Mouse (Mus musculus): ENCODE results near the gene Gnaz. TPM values are rescaled to one million over a fixed set of nuclear protein-coding genes. Genes with fewer than 3 reads are reported as not detected.

Gene Gnaz
- polyA plus RNA-seq, 1 experiment from 2014 or later, result 0.76 TPM

DNA sequence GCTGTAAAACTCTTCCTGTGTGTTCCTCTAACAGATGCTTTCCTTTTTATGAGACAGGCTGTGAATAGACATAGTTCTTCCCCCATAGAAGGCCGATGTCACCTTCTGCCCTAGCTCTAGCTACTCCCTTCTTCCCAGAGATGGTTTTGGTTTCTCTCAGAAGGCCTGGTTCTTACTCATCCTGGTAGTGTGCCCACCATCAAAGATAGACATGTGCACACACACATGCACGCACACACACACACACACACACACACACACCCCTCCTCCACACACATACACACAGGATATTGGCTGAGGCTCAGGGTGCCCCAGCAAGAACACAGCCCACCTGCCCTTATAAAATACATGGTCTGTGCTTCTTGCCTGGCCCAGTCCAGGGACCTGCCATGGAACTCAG is 2.3 kb downstream of the Gnaz start:
- peaks cover 47% of the 10 kb centered on the region for H3K27me3 ChIP-seq (ENCODE audit: control insufficient read depth, insufficient read depth, low read length)

DNA sequence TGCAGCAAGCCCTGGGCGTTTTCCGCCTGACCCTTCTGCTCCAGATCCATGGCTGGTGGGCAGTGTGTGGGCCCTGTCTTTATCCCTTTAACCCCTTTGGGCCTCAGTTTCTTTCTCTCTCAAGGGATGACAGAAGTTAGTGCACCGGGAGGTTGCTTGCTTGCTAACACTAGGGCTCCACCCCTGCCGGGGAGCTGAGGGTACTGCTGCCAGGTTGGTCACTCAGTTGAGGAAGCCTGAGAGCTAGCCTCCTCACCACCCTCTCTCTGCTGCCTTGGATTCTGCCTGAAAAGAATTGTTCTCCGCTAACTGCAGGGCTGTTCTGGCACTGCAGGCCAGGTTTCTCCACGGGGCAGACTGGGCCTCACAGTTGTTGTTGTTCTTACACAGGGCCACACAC is 6.0 kb downstream of the Gnaz start:
- Histone ChIP-seq H3K27me3 (ENCODE audit: control insufficient read depth, insufficient read depth, low read length) (peaks cover 20% of the 10 kb centered on the region), H3K4me1 (ENCODE audit: control insufficient read depth in 2 of 2, insufficient read depth in 2 of 2, low read length in 2 of 2) (peaks cover 0 to 3% of the 10 kb centered on the region in 2 experiments; a peak in 1 of 4 replicates), H3K4me3 (ENCODE audit: control insufficient read depth in 1 of 2, insufficient read depth in 1 of 2, low read depth in 1 of 2, low read length in 2 of 2) (no peak overlapping the region), H3K9ac (ENCODE audit: low read length) (no peak overlapping the region), H3K27ac (replicated peaks in 1 of 2; ENCODE audit: control insufficient read depth in 1 of 2, insufficient read depth in 1 of 2, low read depth in 2 of 2, low read length in 2 of 2) (no peak overlapping the region), H3K4me2 (ENCODE audit: low read length) (no peak overlapping the region), H3K9me3 (ENCODE audit: control insufficient read depth, low read length) (no peaks in the 10 kb centered on the region), H3K36me3 (ENCODE audit: control insufficient read depth, insufficient read depth, low read length) (no peaks in the 10 kb centered on the region)
- ATAC-seq (ENCODE audit: insufficient number of reproducible peaks, insufficient read depth, low FRiP score, low read depth), result no peak
- 73% methylated on average over 6 of the region's 6 CpGs for WGBS

More for the DNA sequence above, 2.3 kb downstream of the Gnaz start:
- Histone ChIP-seq H3K4me1 (ENCODE audit: control insufficient read depth in 2 of 2, insufficient read depth in 2 of 2, low read length in 2 of 2) (peaks cover 2 to 10% of the 10 kb centered on the region in 2 experiments), H3K4me2 (ENCODE audit: low read length) (no peak overlapping the region), H3K36me3 (ENCODE audit: control insufficient read depth, insufficient read depth, low read length) (no peaks in the 10 kb centered on the region), H3K4me3 (ENCODE audit: control insufficient read depth in 1 of 2, insufficient read depth in 1 of 2, low read depth in 1 of 2, low read length in 2 of 2) (no peak overlapping the region), H3K27ac (replicated peaks in 1 of 2; ENCODE audit: control insufficient read depth in 1 of 2, insufficient read depth in 1 of 2, low read depth in 2 of 2, low read length in 2 of 2) (no peak overlapping the region), H3K9ac (ENCODE audit: low read length) (no peak overlapping the region), H3K9me3 (ENCODE audit: control insufficient read depth, low read length) (no peaks in the 10 kb centered on the region)
- WGBS, result 91% methylated on average over 2 of the region's 2 CpGs
- ATAC-seq (ENCODE audit: insufficient number of reproducible peaks, insufficient read depth, low FRiP score, low read depth), result no peak

DNA sequence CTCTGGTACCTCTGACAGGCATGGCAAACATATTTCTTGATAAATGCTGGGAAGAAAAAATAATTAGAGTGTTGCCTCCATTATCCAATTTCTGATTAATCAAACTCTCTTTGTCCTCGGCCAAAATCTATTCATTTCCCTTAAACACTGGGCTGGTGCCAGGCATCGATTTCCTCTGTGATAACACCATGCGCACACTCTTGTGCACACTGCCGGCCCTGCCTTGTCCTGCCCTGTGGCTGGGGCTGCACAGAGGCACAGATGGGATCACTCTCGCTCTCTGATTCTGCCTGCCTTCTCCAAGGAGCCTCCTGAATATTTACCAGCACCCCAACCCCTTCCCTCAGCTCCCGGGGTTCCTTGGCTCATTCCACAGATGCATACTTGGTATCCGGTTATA is 8.6 kb downstream of the Gnaz start:
- peaks cover 17% of the 10 kb centered on the region for H3K27me3 ChIP-seq (ENCODE audit: control insufficient read depth, insufficient read depth, low read length)
- no peaks in the 10 kb centered on the region for H3K36me3 ChIP-seq (ENCODE audit: control insufficient read depth, insufficient read depth, low read length)
- no peaks in the 10 kb centered on the region for H3K9me3 ChIP-seq (ENCODE audit: control insufficient read depth, low read length)
- H3K9ac ChIP-seq (ENCODE audit: low read length), result no peak overlapping the region
- no peak overlapping the region for H3K27ac ChIP-seq (replicated peaks in 1 of 2; ENCODE audit: control insufficient read depth in 1 of 2, insufficient read depth in 1 of 2, low read depth in 2 of 2, low read length in 2 of 2)
- WGBS, result 68% methylated on average over 7 of the region's 7 CpGs
- peaks cover 0 to 3% of the 10 kb centered on the region in 2 experiments; a peak in 1 of 4 replicates for H3K4me1 ChIP-seq (ENCODE audit: control insufficient read depth in 2 of 2, insufficient read depth in 2 of 2, low read length in 2 of 2)
- no peak overlapping the region for H3K4me3 ChIP-seq (ENCODE audit: control insufficient read depth in 1 of 2, insufficient read depth in 1 of 2, low read depth in 1 of 2, low read length in 2 of 2)
- H3K4me2 ChIP-seq (ENCODE audit: low read length), result no peak overlapping the region
- no peak for ATAC-seq (ENCODE audit: insufficient number of reproducible peaks, insufficient read depth, low FRiP score, low read depth)

DNA sequence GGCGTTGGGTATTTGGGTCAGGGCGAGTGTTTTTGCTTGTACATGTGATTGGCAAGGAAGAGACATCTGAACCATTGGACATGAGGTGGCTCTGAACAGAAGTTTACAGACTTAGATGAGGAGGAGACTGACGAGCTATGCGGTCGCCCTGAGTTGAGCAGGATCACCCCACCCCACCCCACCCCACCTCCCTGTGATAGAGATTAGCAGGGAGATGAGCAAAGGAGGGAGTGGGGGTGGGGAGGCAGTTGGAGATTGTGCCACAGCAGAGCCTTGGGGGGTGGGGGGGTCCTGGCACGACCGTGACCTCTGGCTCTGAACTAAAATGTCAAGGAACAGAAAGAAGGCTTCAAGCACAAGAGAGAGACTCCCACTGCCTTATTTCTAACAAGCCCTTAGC is 9.5 kb downstream of the Gnaz start:
- no peak for ATAC-seq (ENCODE audit: insufficient number of reproducible peaks, insufficient read depth, low FRiP score, low read depth)
- Histone ChIP-seq H3K4me3 (ENCODE audit: control insufficient read depth in 1 of 2, insufficient read depth in 1 of 2, low read depth in 1 of 2, low read length in 2 of 2) (no peak overlapping the region), H3K27me3 (ENCODE audit: control insufficient read depth, insufficient read depth, low read length) (peaks cover 17% of the 10 kb centered on the region), H3K36me3 (ENCODE audit: control insufficient read depth, insufficient read depth, low read length) (no peaks in the 10 kb centered on the region), H3K9ac (ENCODE audit: low read length) (no peak overlapping the region), H3K9me3 (ENCODE audit: control insufficient read depth, low read length) (no peaks in the 10 kb centered on the region), H3K4me2 (ENCODE audit: low read length) (no peak overlapping the region), H3K27ac (replicated peaks in 1 of 2; ENCODE audit: control insufficient read depth in 1 of 2, insufficient read depth in 1 of 2, low read depth in 2 of 2, low read length in 2 of 2) (no peak overlapping the region), H3K4me1 (ENCODE audit: control insufficient read depth in 2 of 2, insufficient read depth in 2 of 2, low read length in 2 of 2) (peaks cover 0 to 3% of the 10 kb centered on the region in 2 experiments; a peak in 1 of 4 replicates)
- WGBS, result 69% methylated on average over 7 of the region's 7 CpGs

DNA sequence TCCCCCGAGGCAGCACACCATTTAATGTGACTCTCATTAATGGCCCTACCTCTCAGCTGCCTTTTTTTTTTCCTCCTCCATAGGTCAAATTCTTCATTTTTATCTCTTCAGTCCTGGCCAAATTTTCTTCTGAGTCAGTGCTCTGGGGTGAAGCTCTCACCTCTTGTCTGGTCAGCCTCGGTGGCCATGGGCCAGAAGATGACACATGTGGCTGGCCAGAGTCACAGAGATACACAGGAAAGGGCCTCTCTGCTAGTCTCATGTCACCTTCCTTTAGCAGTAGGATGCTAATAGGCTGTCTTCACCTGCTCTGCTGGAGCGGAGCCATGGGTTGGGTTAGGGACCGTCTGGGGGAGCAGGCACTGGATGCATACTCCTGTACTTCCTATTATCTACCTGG is 11.1 kb downstream of the Gnaz start:
- Histone ChIP-seq H3K36me3 (ENCODE audit: control insufficient read depth, insufficient read depth, low read length) (no peaks in the 10 kb centered on the region), H3K9ac (ENCODE audit: low read length) (no peak overlapping the region), H3K4me3 (ENCODE audit: control insufficient read depth in 1 of 2, insufficient read depth in 1 of 2, low read depth in 1 of 2, low read length in 2 of 2) (no peak overlapping the region), H3K4me2 (ENCODE audit: low read length) (no peak overlapping the region), H3K27ac (replicated peaks in 1 of 2; ENCODE audit: control insufficient read depth in 1 of 2, insufficient read depth in 1 of 2, low read depth in 2 of 2, low read length in 2 of 2) (no peak overlapping the region), H3K9me3 (ENCODE audit: control insufficient read depth, low read length) (no peaks in the 10 kb centered on the region), H3K4me1 (ENCODE audit: control insufficient read depth in 2 of 2, insufficient read depth in 2 of 2, low read length in 2 of 2) (peaks cover 0 to 3% of the 10 kb centered on the region in 2 experiments; a peak in 1 of 4 replicates), H3K27me3 (ENCODE audit: control insufficient read depth, insufficient read depth, low read length) (peaks cover 15% of the 10 kb centered on the region)
- WGBS, result 66% methylated on average over 4 of the region's 4 CpGs
- ATAC-seq (ENCODE audit: insufficient number of reproducible peaks, insufficient read depth, low FRiP score, low read depth), result no peak

DNA sequence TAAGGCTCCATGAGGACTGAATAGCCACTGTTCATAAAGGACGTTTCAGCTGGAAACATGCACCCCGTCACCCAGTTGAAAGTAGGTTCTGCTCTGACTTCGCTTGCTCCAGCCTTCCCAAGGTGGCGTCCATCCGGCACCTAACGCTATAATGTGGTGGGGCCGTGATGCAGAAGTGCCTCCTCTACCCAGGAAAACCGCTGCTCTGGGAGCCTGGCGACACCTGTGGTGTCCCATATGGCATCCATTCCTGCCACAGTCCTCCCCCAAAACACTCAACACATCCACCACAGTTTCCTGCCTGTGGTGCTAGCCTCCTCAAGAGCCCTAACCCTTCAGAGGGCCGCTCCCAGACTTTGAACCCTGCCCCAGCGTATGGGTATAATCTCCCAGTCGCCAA is 14.2 kb downstream of the Gnaz start:
- H3K27me3 ChIP-seq (ENCODE audit: control insufficient read depth, insufficient read depth, low read length), result peaks cover 15% of the 10 kb centered on the region
- no peak overlapping the region for H3K4me3 ChIP-seq (ENCODE audit: control insufficient read depth in 1 of 2, insufficient read depth in 1 of 2, low read depth in 1 of 2, low read length in 2 of 2)
- H3K9me3 ChIP-seq (ENCODE audit: control insufficient read depth, low read length), result no peaks in the 10 kb centered on the region
- H3K36me3 ChIP-seq (ENCODE audit: control insufficient read depth, insufficient read depth, low read length), result no peaks in the 10 kb centered on the region
- WGBS, result 79% methylated on average over 12 of the region's 12 CpGs
- no peaks in the 10 kb centered on the region for H3K4me1 ChIP-seq (ENCODE audit: control insufficient read depth in 2 of 2, insufficient read depth in 2 of 2, low read length in 2 of 2)
- no peak overlapping the region for H3K9ac ChIP-seq (ENCODE audit: low read length)
- no peak overlapping the region for H3K4me2 ChIP-seq (ENCODE audit: low read length)
- no peak for ATAC-seq (ENCODE audit: insufficient number of reproducible peaks, insufficient read depth, low FRiP score, low read depth)
- H3K27ac ChIP-seq (replicated peaks in 1 of 2; ENCODE audit: control insufficient read depth in 1 of 2, insufficient read depth in 1 of 2, low read depth in 2 of 2, low read length in 2 of 2), result no peak overlapping the region

DNA sequence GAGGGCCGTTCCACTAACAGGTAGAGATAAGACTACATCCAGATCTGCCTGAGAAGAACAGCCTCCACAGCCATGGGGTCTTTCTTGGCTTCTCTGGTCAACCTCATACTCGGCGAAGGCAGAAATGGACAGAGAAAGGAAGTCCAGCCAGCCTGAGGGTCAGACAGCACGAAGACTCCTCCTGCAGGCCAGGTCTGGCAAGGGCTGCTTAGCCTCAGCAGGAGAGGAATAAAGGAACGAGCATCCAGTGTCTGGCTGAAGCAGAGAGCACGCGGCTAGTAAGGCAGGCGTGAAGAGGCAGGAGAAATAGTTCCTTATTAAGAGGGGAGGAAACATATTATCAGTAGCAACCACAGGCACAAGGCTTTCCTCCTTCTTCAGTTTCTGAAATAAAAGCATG is 16.2 kb downstream of the Gnaz start:
- ATAC-seq (ENCODE audit: insufficient number of reproducible peaks, insufficient read depth, low FRiP score, low read depth), result no peak
- no peak overlapping the region for H3K9ac ChIP-seq (ENCODE audit: low read length)
- H3K36me3 ChIP-seq (ENCODE audit: control insufficient read depth, insufficient read depth, low read length), result no peaks in the 10 kb centered on the region
- H3K4me1 ChIP-seq (ENCODE audit: control insufficient read depth in 2 of 2, insufficient read depth in 2 of 2, low read length in 2 of 2), result peaks cover 8 to 9% of the 10 kb centered on the region in 2 experiments
- no peak overlapping the region for H3K27ac ChIP-seq (replicated peaks in 1 of 2; ENCODE audit: control insufficient read depth in 1 of 2, insufficient read depth in 1 of 2, low read depth in 2 of 2, low read length in 2 of 2)
- H3K9me3 ChIP-seq (ENCODE audit: control insufficient read depth, low read length), result no peaks in the 10 kb centered on the region
- WGBS, result 60% methylated on average over 8 of the region's 8 CpGs
- H3K4me3 ChIP-seq (ENCODE audit: control insufficient read depth in 1 of 2, insufficient read depth in 1 of 2, low read depth in 1 of 2, low read length in 2 of 2), result no peak overlapping the region
- H3K27me3 ChIP-seq (ENCODE audit: control insufficient read depth, insufficient read depth, low read length), result peaks cover 15% of the 10 kb centered on the region
- no peak overlapping the region for H3K4me2 ChIP-seq (ENCODE audit: low read length)
